Mouse (Mus musculus) adrenal gland, postnatal 25 days (tissue): ENCODE measurements around the gene Hk1. TPM values are rescaled to one million over a fixed set of nuclear protein-coding genes. Genes with fewer than 3 reads are reported as not detected.

Experiments
- DNase-seq: peaks from one replicate; pipeline ENCODE4 v3.0.0; 2021; ENCODE audit warnings: mixed read lengths
- total RNA-seq: library from RNA; stranded (reverse); gene quantifications from 2 replicates; pipeline ENCODE4 v1.2.3, GENCODE M21; 2021

Hk1 gene
- total RNA-seq, 1 experiment from 2014 or later, result 27.9 TPM

DNA sequence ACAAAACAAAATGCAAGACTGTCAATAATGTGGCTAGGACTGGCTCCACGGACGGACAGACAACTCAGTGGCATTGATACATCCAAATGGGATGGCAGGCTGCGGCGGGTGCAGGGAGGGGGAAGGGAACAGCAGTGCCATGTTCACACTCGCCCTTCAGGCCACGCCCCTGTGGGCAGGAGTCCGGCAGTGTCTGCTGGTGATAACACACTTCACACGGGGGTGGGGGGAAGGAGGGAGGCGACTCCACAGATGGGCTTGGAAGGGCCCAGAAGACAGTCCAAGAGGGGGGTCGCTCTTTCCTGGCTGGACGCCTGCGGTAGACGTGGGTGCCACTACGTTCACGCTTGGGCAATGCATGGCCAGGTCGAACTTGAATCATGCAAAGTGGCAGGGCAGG is 110.4 kb downstream of the Hk1 start:
- DNase-seq, result no peak

DNA sequence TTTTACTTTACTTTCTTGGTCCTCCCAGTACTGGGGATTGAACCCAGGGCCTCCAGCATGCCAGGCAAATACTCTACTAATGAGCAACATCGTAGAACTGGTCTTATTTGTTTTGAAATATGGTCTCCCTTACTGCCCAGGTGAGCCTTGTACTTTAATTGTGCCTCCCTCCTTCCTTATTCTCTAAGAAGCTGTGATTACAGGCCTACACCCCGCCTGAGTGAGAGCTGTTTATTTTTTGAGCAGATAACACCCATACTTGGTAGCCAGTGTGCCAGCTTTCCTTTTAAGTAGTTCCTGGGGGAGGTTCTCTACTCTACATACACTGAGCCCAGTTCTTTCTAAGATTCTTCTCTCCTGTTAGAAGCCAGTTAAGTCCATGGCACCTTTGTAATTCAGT is 115.4 kb downstream of the Hk1 start:
- DNase-seq, result no peak

DNA sequence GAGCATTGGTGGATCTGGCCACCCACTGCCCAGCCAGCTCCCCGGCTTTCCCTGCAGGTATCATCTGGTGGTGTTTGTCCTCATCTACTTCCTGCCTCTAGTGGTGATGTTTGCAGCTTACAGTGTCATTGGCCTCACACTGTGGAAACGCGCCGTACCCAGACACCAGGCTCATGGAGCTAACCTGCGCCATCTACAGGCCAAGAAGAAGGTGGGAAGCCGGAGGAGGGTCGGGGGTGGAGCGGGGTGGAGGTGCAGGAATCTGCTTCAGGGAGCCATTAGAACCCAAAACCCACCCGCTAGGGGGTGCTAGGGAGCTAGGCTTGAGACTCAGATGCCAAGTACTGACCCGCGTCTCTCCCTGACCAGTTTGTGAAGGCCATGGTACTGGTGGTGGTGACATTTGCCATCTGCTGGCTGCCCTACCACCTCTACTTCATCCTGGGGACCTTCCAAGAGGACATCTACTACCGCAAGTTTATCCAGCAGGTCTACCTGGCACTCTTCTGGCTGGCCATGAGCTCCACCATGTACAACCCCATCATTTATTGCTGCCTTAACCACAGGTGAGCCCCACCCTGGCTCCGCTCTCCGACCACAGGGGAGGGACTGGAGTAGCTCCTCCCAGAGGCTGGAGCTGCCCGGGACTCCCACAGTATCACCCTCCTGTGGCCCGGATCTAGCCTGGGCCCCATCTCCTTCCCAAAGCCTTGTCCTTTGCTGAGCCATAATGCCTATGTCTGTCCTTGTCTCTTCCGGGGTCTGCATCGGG is 118.4 kb downstream of the Hk1 start:
- peak; percentile 73 for DNase-seq

DNA sequence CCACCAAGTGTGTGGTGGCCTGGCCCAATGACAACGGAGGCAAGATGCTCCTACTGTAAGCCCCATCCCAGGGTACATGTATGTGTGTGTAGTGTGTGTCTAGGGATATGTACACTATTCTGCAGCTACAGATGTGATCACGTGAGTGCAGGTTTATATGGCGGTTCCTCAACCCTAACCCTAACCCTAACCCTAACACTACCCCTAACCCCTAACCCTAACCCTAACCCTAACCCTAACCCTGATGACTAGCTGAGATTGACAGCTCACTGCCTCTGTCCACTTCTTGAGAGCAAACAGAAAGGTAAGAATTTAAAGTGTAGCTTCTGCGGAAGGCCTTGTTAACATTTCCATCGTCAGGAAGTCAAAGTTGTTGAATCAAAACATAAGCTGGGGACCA is 121.4 kb downstream of the Hk1 start:
- DNase-seq, result no peak

DNA sequence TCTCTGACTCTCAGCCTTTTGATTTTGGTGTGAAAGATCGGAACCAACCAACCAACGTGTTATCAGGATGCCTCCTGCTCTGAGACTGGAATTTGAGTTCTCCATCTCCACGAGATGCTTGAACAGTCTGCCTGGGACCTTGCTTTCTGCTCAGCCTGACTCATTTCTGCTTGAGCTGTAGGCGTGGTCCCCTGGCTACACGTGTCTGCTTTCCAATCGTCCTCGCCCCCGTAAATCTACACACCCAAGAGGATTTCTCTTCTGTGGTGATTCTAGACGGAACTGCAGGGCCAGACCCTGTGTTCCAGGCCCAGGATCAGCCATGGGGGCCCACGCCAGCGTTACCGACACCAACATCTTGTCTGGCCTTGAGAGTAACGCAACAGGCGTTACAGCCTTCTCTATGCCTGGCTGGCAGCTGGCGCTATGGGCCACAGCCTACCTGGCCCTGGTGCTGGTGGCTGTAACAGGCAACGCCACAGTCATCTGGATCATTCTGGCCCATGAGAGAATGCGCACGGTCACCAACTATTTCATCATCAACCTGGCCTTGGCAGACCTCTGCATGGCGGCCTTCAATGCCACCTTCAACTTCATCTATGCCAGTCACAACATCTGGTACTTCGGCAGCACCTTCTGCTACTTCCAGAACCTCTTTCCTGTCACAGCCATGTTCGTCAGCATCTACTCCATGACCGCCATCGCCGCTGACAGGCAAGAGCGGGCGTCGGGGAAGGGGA is 127.0 kb downstream of the Hk1 start:
- peak; percentile 37 for DNase-seq

DNA sequence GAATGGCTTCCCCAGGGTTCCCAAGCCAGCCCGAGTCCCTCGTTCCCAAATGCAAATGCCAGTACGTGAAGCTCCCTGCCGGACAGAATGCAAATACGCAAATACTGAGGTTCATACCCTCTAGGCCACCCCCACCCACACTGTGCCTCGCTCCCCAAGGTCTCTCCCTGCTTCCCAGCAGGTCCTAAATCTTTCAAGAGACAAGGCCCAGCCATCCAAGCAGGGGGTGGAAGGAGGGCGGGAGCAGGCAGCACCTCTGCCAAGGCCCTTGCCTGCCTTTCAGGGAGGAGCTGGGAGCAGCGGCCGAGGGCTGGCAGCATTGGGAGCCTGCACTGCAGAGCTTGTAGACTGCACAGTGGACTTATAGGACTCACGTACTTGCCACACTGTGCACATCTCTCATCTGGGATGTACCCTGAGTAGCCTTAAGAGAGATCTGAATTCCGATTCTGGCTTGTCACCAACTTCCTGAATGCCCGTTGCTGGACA is 127.7 kb downstream of the Hk1 start, which contains the start of gene Tacr2:
Gene Tacr2 (plus strand): TSS at position 439 of the 489 bp plus-strand sequence.
- DNase-seq, result peak; percentile 73

DNA sequence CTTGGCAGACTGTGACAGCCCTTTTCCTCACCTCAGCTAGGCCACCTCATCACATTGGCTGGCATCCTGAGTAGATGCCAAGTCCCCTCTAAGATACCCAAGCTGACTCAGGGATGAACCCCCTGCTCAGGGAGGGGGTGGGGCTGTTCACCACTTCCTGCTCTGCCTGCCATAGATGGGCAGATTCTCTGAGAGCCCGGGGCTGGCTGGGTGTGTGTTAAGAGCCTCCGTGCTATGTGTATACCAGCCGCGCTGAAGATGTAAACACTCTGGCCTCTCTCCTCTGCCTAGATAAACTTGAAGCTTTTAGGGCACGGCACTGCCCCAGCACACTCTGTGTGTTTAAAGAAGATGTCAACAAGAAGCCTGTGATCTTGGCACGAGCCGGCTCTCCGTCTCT is 131.9 kb downstream of the Hk1 start:
- no peak for DNase-seq

DNA sequence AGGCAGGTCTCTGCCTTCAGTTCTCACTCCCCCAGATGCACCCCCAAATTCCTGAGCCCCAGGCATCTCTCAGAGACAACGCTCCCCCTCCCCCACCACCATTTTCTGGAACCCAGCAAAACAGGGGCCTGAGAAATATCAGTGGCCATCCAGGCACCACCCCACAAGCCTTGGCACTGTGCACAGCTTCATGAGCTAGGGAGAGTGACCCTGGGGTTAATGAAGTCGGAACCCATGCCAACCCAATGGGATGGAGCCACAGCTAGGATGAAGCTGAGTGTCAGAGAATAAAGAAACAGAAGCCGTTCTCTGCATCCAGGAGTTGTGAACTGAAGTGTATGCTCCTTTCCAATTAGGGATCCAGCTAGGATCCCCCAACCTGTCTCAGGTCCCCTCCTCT is 132.6 kb downstream of the Hk1 start:
- no peak for DNase-seq

DNA sequence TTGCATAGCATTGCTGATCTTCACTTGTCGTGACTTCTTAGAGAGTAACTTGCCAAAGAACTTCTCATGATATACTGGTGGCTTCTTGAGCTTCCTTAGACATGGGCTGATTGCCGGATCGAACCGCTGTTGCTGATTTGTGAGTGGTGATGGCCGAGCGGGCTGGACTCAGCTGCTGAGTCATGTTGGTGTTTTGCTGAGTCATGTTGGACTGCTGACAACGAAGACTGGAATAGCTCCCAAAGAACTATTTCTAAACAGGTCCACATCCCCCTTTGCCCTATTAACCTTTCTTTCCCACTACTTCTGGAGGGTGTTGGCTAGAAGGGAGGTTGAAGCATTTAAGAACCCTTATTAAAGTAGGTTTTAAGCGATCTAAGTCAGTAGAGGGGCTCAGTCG is 135.6 kb downstream of the Hk1 start:
- peak; percentile 21 for DNase-seq

DNA sequence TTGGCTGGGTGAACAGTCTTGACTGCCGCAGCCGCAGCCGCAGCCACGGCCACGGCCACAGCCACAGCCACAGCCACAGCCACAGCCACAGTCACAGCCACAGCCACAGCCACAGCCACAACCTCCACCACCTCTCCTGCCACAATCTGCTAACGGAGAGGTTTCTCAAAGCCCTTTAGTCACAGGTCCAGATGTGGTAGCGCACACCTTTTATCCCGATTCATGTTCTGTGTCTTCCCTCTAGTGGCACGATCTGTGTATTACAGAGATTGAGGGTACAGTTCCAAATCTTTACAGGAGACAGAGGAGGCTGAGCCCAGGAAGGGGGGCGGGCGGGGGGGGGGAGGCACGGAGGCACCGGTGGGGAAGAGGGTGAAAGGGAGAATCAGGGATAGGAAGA is 136.8 kb downstream of the Hk1 start:
- no peak for DNase-seq

DNA sequence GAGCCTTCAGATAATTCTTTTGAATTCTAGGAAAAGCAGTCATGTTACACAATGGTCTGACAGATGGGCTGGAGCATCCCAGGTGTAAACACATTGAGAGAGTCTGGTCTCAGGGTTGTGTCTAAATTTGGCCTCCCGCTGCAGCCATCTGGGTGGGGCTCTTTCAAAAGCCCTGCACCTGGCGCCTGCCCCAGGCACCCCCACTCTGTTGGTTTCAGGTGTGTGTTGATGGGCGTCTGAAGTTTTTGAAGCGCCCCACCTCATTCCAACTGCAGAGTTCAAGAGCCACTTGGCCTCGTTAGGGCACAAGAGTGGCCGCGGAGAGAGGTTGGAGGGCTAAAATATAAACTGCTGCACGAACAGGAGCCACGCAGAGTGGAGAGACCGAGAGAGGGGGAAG is 137.3 kb downstream of the Hk1 start:
- DNase-seq, result no peak

DNA sequence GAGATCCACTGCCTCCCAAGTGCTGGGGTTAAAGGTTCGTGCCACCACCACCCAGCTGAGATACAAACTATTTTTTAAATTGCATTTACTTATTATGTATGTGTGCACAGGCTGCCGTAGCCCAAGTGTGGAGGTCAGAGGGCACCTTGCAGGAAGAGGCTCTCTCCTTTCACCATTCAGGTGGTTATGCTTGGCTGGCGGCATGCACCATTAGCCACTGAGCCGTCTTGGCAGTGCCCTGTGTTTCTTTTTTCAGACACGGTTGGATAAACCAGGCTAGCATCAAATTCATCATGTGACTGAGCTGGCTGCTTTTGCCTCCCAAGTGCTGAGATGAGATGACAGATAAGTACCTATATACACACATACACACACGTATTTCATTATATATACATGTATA is 140.4 kb downstream of the Hk1 start:
- DNase-seq, result no peak

DNA sequence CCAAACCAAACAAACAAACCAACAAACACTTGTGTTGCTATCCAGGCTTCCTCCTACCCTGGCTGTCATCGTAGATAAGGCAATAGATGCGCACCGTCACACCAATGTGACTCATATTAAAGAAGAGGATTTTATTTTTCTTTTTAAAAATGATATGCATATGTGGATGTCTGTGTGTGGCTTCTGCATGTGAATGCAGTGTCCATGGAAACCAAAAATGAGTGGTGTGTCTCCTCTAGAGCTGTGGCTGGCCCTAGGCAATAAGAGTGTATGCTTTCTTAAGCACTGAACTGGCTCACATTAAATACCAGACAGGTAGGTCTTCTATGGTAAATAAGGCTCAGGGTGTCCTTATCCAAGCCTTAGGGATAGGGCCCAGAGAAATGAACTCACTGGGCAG is 141.0 kb downstream of the Hk1 start:
- DNase-seq, result no peak

DNA sequence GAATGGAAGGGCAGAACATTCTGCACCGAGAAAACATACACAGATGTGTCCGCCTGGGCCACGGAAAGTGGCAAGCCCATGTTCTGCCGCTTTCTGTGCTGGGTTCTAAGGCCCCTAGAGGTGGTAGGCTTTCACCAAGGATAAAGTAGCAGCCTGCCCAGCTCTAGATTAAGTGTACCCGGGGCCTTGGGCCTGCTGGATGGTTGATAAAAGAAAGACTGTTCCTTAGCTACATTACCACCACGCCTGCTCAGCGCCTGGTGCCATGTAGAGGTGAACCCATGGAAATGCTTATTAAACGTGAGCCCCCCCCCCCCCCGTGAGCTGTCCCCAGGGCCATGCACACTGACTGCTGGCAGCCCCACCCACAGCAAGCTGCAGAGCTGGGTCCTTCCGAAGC is 142.5 kb downstream of the Hk1 start:
- DNase-seq, result no peak

DNA sequence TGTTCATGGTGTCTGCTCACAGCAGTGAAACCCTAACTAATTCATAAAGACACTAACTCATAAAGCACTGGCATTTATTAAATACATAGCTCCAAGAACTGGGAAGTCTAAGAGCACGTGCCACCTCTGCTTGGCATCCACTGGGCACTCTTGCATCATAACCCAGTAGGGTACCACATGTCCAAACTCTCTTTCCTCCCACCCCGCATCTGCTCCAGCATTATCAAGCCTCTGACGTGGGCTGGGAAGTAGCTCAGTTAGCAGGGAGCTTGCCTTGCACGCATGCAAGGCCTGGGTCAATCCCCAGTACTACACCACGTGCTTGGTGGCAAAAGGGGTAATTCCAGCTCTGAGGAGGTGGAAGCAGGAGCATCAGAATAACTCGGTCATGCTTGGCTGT is 143.5 kb downstream of the Hk1 start:
- DNase-seq, result no peak

DNA sequence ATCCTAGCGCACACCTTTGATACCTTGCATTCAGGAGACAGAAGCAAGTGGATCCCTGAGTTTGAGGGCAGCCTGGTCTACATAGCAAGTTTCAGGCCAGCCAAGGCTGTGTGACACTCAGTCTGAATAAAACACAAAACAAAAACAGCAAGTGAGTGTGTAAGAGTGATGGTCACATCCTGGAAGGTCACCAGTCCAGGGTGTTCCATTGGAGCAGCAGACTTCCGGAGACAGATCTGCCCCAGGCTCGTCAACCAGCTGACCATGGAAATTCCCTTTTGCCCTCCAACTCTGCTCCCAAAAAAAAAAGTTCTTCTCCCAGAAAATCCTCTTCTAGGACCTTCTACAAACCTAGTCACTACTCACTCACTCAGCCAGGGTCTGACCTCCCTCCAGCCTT is 147.9 kb downstream of the Hk1 start:
- DNase-seq, result no peak

DNA sequence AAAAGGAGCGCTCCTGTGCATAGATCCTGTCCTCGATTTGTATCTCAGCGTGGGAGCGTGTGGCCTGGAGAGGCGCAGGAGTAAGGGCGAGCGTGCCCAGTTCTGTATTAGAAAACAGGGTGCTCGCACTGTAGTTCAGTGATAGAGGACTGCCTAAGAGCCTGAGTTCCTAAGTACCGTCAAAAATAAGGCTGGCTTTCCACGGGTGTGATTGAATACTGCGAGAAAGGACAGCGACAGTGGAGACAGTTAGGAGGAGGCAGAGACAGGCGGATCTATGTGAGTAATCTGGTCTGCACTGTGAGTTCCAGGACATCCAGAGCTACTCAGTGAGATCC is 148.3 kb downstream of the Hk1 start:
- no peak for DNase-seq

DNA sequence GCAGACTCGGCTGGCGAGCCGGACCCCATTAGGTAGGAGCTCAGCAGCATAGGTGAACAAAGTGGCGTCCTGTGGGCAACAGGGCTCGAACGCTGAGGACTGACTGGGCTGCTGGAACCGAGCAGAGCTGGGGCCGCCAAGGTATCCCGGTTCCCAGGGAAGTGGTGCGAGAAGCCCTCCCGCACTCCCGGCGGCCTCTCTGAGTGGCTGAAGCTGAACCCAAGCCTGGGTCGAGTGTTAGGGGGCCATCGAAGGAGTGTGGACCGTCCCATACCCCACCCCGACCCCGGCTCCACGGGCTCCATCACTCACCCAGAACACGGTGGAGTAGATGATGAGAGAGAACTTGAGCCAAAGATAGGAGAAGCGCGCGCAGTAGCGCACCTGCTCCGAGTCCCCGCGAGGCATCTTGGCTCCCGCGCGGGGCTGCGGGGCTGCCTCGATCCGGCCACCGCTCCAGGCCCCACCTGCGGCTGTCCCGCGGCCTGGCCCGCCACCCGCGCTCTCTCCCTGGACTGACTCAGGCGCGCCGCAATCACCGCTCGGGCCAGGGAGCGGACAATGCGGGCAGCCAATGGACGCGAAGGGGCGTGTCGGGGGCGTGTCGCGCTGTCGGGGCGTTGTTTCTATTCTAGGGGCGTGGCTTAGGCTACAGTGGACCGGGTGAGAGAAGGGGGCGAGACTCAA is 148.9 kb downstream of the Hk1 start, which contains the start of gene Tspan15:
Gene Tspan15 (minus strand): TSS at position 544 of the 687 bp plus-strand sequence.
- DNase-seq, result peak; percentile 98

DNA sequence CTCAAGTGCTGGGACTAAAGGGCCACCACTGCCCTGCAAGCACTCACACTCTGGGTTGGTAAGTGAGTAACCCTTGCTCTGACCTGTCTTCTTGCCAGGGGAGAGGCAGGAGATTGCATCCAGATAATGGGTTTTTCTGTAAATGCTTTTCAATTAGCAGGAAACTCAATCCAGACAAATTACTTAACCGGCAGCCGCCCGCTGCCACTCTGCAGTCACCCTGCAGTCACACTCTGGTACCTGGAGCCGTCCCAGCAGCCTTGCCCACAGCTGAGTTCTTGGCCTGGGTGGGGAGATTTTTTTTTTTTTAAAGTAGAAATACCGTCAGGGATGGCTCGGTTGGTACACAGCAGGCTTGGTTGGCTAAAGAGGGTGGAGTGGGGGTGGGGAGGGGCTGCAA is 151.6 kb downstream of the Hk1 start:
- no peak for DNase-seq

DNA sequence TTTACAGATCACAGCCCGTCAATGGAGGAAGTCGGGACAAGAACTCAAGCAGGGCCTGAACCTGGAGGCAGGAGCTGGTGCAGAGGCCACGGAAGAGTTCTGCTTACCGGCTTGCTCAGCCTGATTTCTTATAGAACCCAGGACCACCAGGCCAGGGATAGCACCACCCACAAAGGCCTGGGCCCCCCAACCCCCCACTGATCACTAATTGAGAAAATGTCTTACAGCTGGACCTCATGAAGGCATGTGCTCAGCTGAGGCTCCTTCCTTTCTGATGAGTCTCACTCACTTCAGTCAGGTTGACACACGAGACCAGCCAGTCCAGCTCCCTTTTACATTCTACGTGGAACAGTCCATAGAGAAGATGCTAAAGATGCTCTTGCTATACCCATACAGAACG is 153.9 kb downstream of the Hk1 start:
- DNase-seq, result no peak

DNA sequence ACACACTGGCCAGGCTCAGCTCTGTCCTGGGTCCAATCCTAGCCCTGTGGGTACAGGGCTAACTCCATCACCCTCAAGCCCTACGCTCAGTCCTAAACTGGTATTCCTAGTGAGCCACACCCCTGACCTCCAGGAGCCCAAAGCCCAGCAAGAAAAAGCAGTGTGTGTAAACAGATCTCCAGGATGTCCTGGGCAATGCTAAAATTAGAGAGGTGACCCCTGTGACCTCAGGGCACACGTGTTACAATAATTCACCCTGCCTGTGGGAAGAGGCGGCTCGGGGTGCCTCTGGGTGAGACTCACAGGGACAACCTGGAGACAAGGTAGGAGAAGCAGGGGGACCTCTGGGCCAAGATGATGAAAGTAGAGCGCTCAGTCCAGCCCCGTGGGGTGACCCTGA is 155.5 kb downstream of the Hk1 start:
- DNase-seq, result peak; percentile 21

DNA sequence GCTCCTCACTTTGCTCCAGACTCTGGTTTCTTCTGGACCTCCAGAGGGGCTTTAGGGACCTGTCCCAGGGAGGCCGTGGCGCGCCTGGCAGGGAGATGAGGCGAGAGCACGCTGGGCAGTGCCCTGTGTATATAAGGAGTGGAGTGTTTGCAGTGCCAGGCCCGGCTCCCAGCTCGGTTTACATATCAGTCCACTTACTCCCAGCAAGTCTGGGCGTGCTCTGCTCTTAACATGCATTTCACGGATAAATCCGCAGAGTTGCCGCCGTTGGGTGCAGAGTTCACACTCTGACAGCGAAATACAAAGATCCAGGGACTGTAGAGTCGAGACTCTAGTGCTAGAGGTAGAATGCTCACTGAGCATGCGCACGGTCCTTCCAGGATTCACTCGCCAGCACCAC is 156.9 kb downstream of the Hk1 start:
- DNase-seq, result no peak

DNA sequence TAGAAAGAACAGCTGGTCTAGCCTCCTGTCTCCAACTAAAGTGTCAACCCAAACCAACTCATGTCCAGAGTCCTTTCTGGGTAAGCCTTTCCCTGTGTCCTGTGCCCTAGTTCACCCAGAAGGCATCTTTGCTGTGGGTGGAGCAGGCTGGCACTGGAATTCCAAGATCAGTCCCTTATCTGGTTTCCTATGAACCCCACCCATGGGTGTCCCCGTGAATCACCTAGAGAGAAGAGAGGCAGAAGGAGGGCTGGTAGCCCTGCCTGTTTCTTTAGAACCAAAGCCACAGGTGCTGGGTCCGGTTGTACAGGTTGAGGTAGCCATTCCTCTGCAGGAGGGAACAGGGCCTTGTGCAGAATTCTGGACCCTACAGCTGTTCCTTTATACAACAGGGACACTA is 158.1 kb downstream of the Hk1 start:
- no peak for DNase-seq
